Mouse (Mus musculus) embryonic facial prominence, embryonic 11.5 days (tissue): ENCODE data around the gene Ltbr. TPM values are rescaled to one million over a fixed set of nuclear protein-coding genes. Genes with fewer than 3 reads are reported as not detected.
"Not testable (repeated sequence)": the region's sequence is repeated elsewhere in the genome, so short reads cannot be mapped to it uniquely, and the experiment has no call there.

Experiments used
- ATAC-seq: fragments of 200-750 bp; cut with Nextera tagmentation; replicated peaks from 2 replicates; pipeline ENCODE4 v1.8.0; 2017; ENCODE audit warnings: low read depth; ENCODE audit not compliant: insufficient number of reproducible peaks, low FRiP score, low TSS enrichment
- DNase-seq: peaks from one replicate; pipeline ENCODE4 v3.0.0-alpha.2; 2015; ENCODE audit warnings: low spot score
- H3K27ac ChIP-seq: fragments of 300-500 bp; sonication (generic); replicated peaks from 2 replicates; pipeline ENCODE4 v1.5.1; 2014; ENCODE audit warnings: mild to moderate bottlenecking, low read depth, low read length, control low read depth
- H3K27me3 ChIP-seq: fragments of 300-500 bp; sonication (generic); 2 replicates; pipeline ENCODE4 v1.6.1; 2014; ENCODE audit warnings: mild to moderate bottlenecking, low read length, moderate library complexity, mixed read lengths; ENCODE audit not compliant: control insufficient read depth, insufficient read depth
- H3K36me3 ChIP-seq: fragments of 300-500 bp; sonication (generic); replicated peaks from 2 replicates; pipeline ENCODE4 v1.6.1; 2014; ENCODE audit warnings: low read depth, mild to moderate bottlenecking, low read length, moderate library complexity, mixed read lengths; ENCODE audit not compliant: control insufficient read depth, insufficient read depth
- H3K4me1 ChIP-seq: fragments of 300-500 bp; sonication (generic); 2 replicates; pipeline ENCODE4 v1.6.1; 2014; ENCODE audit warnings: low read length, mixed read lengths; ENCODE audit not compliant: control insufficient read depth, insufficient read depth
- H3K4me2 ChIP-seq: fragments of 300-500 bp; sonication (generic); 2 replicates; pipeline ENCODE4 v1.6.1; 2014; ENCODE audit warnings: low read depth, mild to moderate bottlenecking, control low read depth, low read length, moderate library complexity
- H3K4me3 ChIP-seq: fragments of 300-500 bp; sonication (generic); 2 replicates; pipeline ENCODE4 v1.5.1; 2014; ENCODE audit warnings: low read depth, low read length, control low read depth
- H3K9ac ChIP-seq: fragments of 300-500 bp; sonication (generic); replicated peaks from 2 replicates; pipeline ENCODE4 v1.6.1; 2014; ENCODE audit warnings: mild to moderate bottlenecking, control low read depth, low read length
- H3K9me3 ChIP-seq: fragments of 300-500 bp; sonication (generic); replicated peaks from 2 replicates; pipeline ENCODE4 v1.6.1; 2016; ENCODE audit warnings: mild to moderate bottlenecking, low read length, inconsistent platforms, mixed read lengths; ENCODE audit not compliant: control insufficient read depth
- WGBS: fragments of 180-500 bp; shearing (Covaris S2); extraction: QIAGEN DNeasy Blood & Tissue Kit; methylation state at CpG from one replicate; pipeline ENCODE4 v1.1.7; 2014; 5-methylcytosine and 5-hydroxymethylcytosine counted together
- polyA plus RNA-seq: library from polyadenylated mRNA; unstranded; fragments of >200 nt; fragmentation: Nextera tagmentation; extraction: Ambion mirVana; gene quantifications from 2 replicates; pipeline ENCODE4 v1.2.1, GENCODE M21; 2014

Gene Ltbr
- polyA plus RNA-seq, 1 experiment from 2014 or later = 22.8 TPM

GRCm38 (mm10) chr6:125304408-125304807 is 9.3 kb downstream of the Ltbr start:
- H3K4me1 ChIP-seq, H3K36me3 ChIP-seq, H3K9me3 ChIP-seq, H3K4me3 ChIP-seq, H3K27ac ChIP-seq, H3K27me3 ChIP-seq, H3K9ac ChIP-seq, DNase-seq, H3K4me2 ChIP-seq, ATAC-seq: not testable (repeated sequence)
- WGBS = 85% methylated on average over 7 of the region's 7 CpGs

DNA sequence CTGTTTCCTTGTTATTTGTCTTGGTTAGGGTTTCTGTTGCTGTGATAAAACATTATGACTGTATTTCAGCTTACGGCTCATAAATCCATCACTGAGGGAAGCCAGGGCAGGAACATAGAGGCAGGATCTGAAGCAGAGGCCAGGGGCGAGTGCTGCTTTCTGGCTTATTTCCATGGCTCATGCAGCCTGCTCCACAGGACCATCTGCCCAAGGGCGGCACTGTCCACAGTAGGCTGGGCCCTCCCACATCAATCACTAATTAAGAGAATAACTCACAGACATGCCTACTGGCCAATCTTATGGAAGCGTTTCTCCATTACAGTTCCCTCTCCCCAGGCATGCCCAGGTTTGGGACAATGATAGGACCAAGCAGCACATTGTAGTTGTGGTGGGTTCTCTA is 10.4 kb downstream of the Ltbr start:
- ATAC-seq = no peak
- H3K9ac ChIP-seq = no peak overlapping the region
- H3K4me1 ChIP-seq = no peaks in the 10 kb centered on the region
- no peak overlapping the region for H3K4me3 ChIP-seq
- WGBS = 84% methylated on average over 4 of the region's 4 CpGs
- H3K36me3 ChIP-seq = no peaks in the 10 kb centered on the region
- no peaks in the 10 kb centered on the region for H3K9me3 ChIP-seq
- H3K4me2 ChIP-seq = no peak overlapping the region
- no peaks in the 10 kb centered on the region for H3K27me3 ChIP-seq
- no peak for DNase-seq
- no peak overlapping the region for H3K27ac ChIP-seq

DNA sequence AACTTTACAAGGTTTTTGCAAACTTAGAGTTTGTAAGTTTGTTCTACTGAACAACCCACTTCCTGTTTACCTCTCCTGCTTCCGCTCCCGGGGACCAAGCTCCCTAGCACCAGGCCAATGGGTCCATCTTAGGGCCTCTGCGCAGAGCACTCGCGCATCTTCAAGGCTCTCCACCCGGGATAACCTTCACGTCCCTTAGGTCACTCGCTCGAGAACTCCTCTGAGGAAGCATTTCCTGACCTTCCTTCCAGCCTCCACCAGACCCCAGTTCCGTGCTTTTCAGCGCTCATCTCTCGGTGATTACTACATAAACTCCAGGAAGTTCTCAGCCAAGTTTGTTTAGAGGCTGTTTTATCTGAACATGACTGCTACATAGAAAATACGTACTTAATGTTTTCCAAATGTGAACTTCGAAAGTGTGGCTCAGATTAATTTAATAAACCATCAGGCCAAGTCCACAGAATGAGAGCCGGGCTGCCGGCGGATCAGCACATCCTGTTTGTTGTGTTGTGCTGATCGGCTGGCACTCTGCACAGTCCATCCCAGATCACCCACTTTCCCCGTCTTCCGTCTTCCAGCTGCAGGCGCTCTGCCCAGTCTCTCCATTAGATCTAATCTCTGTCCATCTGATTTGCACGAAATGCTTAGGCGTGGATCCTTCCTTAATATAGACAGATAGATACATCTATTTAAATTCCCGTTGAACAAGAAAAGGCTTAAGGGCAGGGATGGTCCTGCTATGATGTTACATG is 11.3 kb downstream of the Ltbr start:
- Histone ChIP-seq H3K27me3 (no peaks in the 10 kb centered on the region), H3K9me3 (no peaks in the 10 kb centered on the region), H3K36me3 (no peaks in the 10 kb centered on the region), H3K4me1 (no peaks in the 10 kb centered on the region), H3K9ac (no peak overlapping the region), H3K4me2 (no peak overlapping the region), H3K27ac (no peak overlapping the region), H3K4me3 (no peak overlapping the region)
- no peak for ATAC-seq
- WGBS = 79% methylated on average over 24 of the region's 24 CpGs
- no peak for DNase-seq

DNA sequence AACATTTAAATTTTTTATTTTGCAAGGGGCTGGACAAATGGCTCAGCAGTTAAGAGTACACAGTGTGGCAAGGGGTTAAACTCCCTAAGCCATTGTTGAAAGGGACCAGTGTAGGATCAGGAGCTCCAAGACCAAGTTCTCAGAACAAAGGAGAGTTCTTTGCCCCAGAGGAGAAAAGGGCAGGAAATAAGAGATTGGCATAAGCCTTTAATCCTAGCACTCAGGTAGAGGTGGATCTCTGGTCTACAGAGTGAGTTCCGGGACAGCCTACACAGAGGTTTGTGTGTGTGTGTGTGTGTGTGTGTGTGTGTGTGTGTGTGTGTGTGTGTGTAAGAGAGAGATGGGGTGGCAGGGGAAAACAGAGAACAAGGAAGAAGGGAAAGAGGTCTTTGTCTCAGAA is 12.7 kb downstream of the Ltbr start:
- no peak for DNase-seq
- Histone ChIP-seq H3K4me2 (no peak overlapping the region), H3K4me1 (no peaks in the 10 kb centered on the region), H3K27ac (no peak overlapping the region), H3K27me3 (no peaks in the 10 kb centered on the region), H3K4me3 (no peak overlapping the region), H3K9ac (no peak overlapping the region), H3K9me3 (no peaks in the 10 kb centered on the region), H3K36me3 (no peaks in the 10 kb centered on the region)
- WGBS = 74% methylated on average over 1 of the region's 1 CpGs
- 0 out of 2 replicates have a peak, but pooled peaks have one; percentile 48 for ATAC-seq

GRCm38 (mm10) chr6:125297149-125297820 is 16.4 kb downstream of the Ltbr start:
- Histone ChIP-seq H3K27me3 (no peaks in the 10 kb centered on the region), H3K9ac (no peak overlapping the region), H3K9me3 (no peaks in the 10 kb centered on the region), H3K36me3 (no peaks in the 10 kb centered on the region), H3K4me2 (no peak overlapping the region), H3K4me3 (no peak overlapping the region), H3K27ac (no peak overlapping the region), H3K4me1 (no peaks in the 10 kb centered on the region)
- WGBS = 75% methylated on average over 5 of the region's 5 CpGs
- no peak for ATAC-seq
- DNase-seq = no peak

- ATAC-seq (no peak), DNase-seq (no peak)
- Histone ChIP-seq H3K4me3 (no peak overlapping the region), H3K27ac (no peak overlapping the region), H3K27me3 (no peaks in the 10 kb centered on the region), H3K4me1 (no peaks in the 10 kb centered on the region), H3K36me3 (no peaks in the 10 kb centered on the region), H3K9ac (no peak overlapping the region), H3K9me3 (no peaks in the 10 kb centered on the region), H3K4me2 (no peak overlapping the region)
- 79% methylated on average over 4 of the region's 4 CpGs for WGBS
Measured at GRCm38 (mm10) chr6:125294049-125294448, 19.6 kb downstream of the Ltbr start.

DNA sequence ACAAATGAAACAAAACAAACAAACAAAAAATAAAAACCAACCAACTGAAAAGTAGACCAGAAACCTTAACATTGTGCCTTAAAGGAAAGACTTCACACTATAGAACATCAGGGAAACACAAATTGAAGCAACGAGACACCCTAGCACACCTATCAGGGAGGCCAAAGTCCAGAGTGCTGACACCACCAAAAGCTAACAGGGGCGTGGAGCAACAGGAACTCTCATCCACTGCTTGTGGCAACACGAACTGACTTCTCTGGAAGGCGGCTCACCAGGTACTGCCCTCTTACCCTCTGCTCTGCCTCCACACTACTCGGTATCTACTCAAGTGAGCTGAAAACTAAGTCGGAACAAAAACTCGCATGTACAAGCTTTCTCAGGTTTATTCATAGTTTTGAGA is 21.4 kb downstream of the Ltbr start:
- 92% methylated on average over 7 of the region's 7 CpGs for WGBS
- H3K4me1 ChIP-seq = no peaks in the 10 kb centered on the region

GRCm38 (mm10) chr6:125291329-125291728 is 22.4 kb downstream of the Ltbr start:
- Histone ChIP-seq H3K27ac (no peak overlapping the region), H3K9me3 (no peaks in the 10 kb centered on the region), H3K27me3 (no peaks in the 10 kb centered on the region), H3K9ac (no peak overlapping the region), H3K4me1 (no peaks in the 10 kb centered on the region), H3K4me3 (no peak overlapping the region), H3K4me2 (no peak overlapping the region), H3K36me3 (no peaks in the 10 kb centered on the region)
- ATAC-seq = no peak
- DNase-seq = no peak
- WGBS = 79% methylated on average over 4 of the region's 4 CpGs

More for the DNA sequence above, 21.4 kb downstream of the Ltbr start:
- H3K27me3 ChIP-seq = no peaks in the 10 kb centered on the region
- H3K36me3 ChIP-seq = no peaks in the 10 kb centered on the region
- H3K27ac ChIP-seq = no peak overlapping the region
- no peak overlapping the region for H3K4me3 ChIP-seq
- DNase-seq (no peak), ATAC-seq (no peak)
- H3K4me2 ChIP-seq = no peak overlapping the region; the same call in 1 of the 2 replicates
- no peaks in the 10 kb centered on the region for H3K9me3 ChIP-seq
- no peak overlapping the region for H3K9ac ChIP-seq
